Mouse (Mus musculus): ENCODE results near the gene Myg1.

DNA sequence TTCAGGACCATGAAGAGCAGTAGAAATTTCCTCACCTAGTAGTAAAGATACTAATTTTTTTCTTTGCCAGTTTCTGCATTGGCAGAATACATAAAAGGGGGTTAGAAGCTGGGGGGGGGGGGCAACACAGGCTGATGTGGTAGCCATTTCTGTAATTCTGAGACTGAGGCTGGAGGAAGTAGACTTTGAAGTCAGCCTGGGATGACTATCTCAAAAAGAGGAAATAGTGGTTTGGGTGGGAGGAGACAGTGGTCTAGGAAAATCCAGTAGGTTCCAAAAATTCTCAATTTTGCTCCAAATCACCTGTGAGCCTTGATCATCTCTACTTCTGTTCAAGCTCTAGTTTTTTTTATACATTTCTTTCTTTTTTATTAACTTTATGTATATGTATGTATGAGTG, 20.0 kb upstream of the Myg1 start:
- TF ChIP-seq POLR2A (IDR thresholded peaks at IDR 0.05; ENCODE audit: extremely low read depth, insufficient read depth, low read length) (no peak), CTCF (IDR thresholded peaks at IDR 0.05; ENCODE audit: extremely low read depth, insufficient read depth, low read length) (no peak)

All from cortical plate, adult 2 months (tissue).